Mouse (Mus musculus) Patski (cell line): Measurements from ENCODE around the gene Gm44790. TPM values are rescaled to one million over a fixed set of nuclear protein-coding genes. Genes with fewer than 3 reads are reported as not detected.
"Not testable (repeated sequence)": the region's sequence is repeated elsewhere in the genome, so short reads cannot be mapped to it uniquely, and the experiment has no call there.

ENCODE experiments used
- ATAC-seq: fragments of 100-300 bp; one replicate; pipeline ENCODE4 v1.8.0; 2021
- CTCF ChIA-PET: fragments of 350-600 bp; sonication (Branson Sonifier 250); formaldehyde crosslinking; loops from one replicate; lab custom pipeline; 2022; ENCODE audit warnings: inconsistent platforms; lab: Charles Lee
- POLR2A ChIA-PET: fragments of 350-600 bp; sonication (Branson Sonifier 250); formaldehyde crosslinking; loops from one replicate; lab custom pipeline; 2022; ENCODE audit warnings: antibody characterized with exemption, inconsistent platforms; lab: Charles Lee
- DNase-seq: peaks from one replicate; pipeline ENCODE4 v3.0.0-alpha.2; 2011; ENCODE audit warnings: low read depth, low spot score
- H3K27me3 ChIP-seq: fragments of 371-371 bp; one replicate; pipeline ENCODE4 v1.5.1; 2021
- CTCF ChIP-seq: fragments of 100-300 bp; IDR thresholded peaks from one replicate; pipeline ENCODE4 v1.5.1; 2021
- in situ Hi-C: fragments of 300-500 bp; cut with MboI; formaldehyde crosslinking; loops from 3 replicates; pipeline ENCODE4 v1.11.1; 2018; ENCODE audit warnings: low pct_unique_long_range_greater_than_20kb, mixed read lengths
- polyA plus RNA-seq: library from polyadenylated mRNA; unstranded; gene quantifications from one replicate; pipeline ENCODE4 v1.2.3, GENCODE M21; 2021

The Gm44790 gene
- polyA plus RNA-seq, result 3.1 TPM

- in situ Hi-C loops, result no loop called here
- ATAC-seq (no peak), DNase-seq (no peak)
- H3K27me3 ChIP-seq, result no peaks in the 10 kb centered on the region
- TF ChIP-seq CTCF, result no peak
- POLR2A ChIA-PET, result interaction anchor here (1.4 kb wide), 1 partner anchor 9 kb away, joined by 5 read pairs; no protein-coding TSS in a partner anchor
- CTCF ChIA-PET, result interaction anchor here (1.4 kb wide), 1 partner anchor 8 kb away, joined by 4 read pairs; no protein-coding TSS in a partner anchor
Observed at GRCm38 (mm10) chr6:86426358-86426757, at the start of gene Gm44790. TSS of gene Gm44790 (plus strand) at chr6:86426658.

DNA sequence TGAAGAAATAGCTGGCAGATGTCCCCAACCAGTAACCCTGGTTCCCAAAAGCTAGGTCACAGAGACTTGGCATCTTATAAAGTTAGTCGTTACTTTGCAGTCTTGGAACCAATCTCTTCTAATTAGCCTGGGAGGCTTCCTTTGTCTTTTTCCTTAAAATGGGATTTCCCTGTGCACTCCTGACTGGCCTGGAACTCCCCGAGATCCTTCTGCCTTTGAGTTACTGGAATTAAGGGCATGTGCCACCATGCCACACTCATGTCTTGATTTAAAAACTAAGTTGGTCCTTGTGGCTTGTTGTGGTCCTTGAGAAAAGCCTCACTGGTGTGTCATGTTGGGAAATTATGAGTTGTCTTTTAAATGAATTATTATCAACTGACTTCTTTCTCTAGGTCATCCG is 48.1 kb upstream of the Gm44790 start:
- ChIA-PET POLR2A (interaction anchor here (0.6 kb wide), 1 partner anchor 1023 kb away, joined by 3 read pairs; no protein-coding TSS in a partner anchor), CTCF (interaction anchor here (0.7 kb wide), 1 partner anchor 8 kb away, joined by 3 read pairs; no protein-coding TSS in a partner anchor)
- H3K27me3 ChIP-seq, result no peaks in the 10 kb centered on the region
- in situ Hi-C loops, result no loop called here
- ATAC-seq, result no peak
- DNase-seq, result no peak
- no peak for TF ChIP-seq CTCF

DNA sequence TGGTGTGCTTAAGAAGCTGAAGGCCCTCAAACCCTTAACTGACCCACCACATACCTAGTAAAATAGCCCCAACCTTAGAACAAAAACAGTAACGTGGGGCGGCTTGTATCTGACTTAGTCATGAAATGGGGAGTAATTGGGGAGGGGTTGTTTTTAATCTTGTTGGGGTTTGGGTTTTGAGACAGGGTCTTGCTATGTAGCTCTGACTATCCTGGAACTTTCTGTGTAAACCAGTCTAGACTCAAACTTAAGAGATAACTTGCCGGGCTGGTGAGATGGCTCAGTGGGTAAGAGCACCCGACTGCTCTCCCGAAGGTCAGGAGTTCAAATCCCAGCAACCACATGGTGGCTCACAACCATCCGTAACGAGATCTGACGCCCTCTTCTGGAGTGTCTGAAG is 46.3 kb upstream of the Gm44790 start:
- DNase-seq, H3K27me3 ChIP-seq, ATAC-seq, in situ Hi-C loops: not testable (repeated sequence)
- ChIA-PET POLR2A (interaction anchor here (1.0 kb wide), 2 partner anchors 8 to 15 kb away, joined by 3 to 4 read pairs; no protein-coding TSS in a partner anchor), CTCF (interaction anchor here (1.2 kb wide), 1 partner anchor 21 kb away, joined by 4 read pairs; no protein-coding TSS in a partner anchor)

- POLR2A ChIA-PET, result no interaction called here
- in situ Hi-C loops, result no loop called here
- TF ChIP-seq CTCF, result no peak
- DNase-seq (no peak), ATAC-seq (no peak)
- CTCF ChIA-PET, result interaction anchor here (1.0 to 1.4 kb wide), 2 partner anchors 11 to 18 kb away, joined by 3 to 5 read pairs; partner anchors contain the start of gene Snrpg
- H3K27me3 ChIP-seq, result no peaks in the 10 kb centered on the region
Observed at GRCm38 (mm10) chr6:86382551-86382950, 43.9 kb upstream of the Gm44790 start.

DNA sequence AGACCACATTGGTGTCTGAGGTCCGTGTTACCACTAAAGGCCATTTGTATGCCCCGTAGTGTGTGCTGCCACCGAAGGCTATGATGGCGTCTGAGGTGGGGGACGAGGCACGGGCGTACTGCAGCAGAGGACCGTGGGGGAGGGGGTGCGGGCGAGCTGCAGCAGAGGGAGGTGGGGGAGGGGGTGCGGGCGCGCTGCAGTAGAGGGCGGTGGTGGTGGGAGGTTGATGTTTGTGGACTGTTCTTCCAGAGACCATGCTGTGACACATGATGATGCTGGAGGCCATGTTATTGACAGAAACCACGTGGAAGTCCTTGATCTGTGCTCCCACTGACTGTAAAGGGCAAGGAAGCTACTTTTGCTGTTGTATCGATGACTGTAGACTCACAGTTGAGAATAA is 43.1 kb upstream of the Gm44790 start:
- in situ Hi-C loops, result no loop called here
- ChIA-PET POLR2A (no interaction called here), CTCF (interaction anchor here (1.4 kb wide), 1 partner anchor 12 kb away, joined by 5 read pairs; the partner anchor contains the start of gene Snrpg)
- no peak for TF ChIP-seq CTCF
- H3K27me3 ChIP-seq, result no peaks in the 10 kb centered on the region
- no peak for ATAC-seq
- DNase-seq, result no peak

DNA sequence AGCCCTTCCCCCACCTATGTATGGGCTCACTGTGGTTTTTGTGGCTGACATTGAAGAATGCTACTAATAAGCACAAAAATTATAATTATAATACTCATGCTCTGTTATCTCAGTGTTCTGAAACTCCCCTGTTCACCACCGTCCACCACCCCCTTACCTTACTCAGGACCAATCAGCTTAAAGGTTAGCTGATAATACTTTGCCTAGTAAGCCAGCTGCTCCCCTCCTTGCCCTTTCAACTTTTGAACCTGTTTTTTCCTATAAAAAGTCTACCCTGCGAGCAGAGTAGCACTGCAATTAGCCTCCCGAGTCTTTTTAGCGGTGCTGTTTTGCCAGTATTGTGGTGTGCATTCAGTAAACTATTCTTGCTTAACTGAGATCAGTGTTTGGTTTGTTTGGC is 41.8 kb upstream of the Gm44790 start:
- DNase-seq (no peak), ATAC-seq (no peak)
- CTCF ChIA-PET, result interaction anchor here (1.6 kb wide), 1 partner anchor 20 kb away, joined by 5 read pairs; the partner anchor contains the start of gene Fam136a
- H3K27me3 ChIP-seq, result no peaks in the 10 kb centered on the region
- no peak for TF ChIP-seq CTCF
- POLR2A ChIA-PET, result interaction anchor here (1.0 kb wide), 1 partner anchor 13 kb away, joined by 3 read pairs; the partner anchor contains the start of gene Snrpg
- in situ Hi-C loops, result no loop called here

GRCm38 (mm10) chr6:86385362-86386104 is 40.9 kb upstream of the Gm44790 start:
- DNase-seq, result no peak
- ATAC-seq, result no peak
- ChIA-PET POLR2A (interaction anchor here (0.6 to 1.0 kb wide), 2 partner anchors 9 to 14 kb away, joined by 3 to 5 read pairs; partner anchors contain the start of gene Snrpg), CTCF (interaction anchor here (1.6 to 1.9 kb wide), 2 partner anchors 12 to 21 kb away, joined by 4 to 5 read pairs; partner anchors contain the start of genes Fam136a and Pcyox1)
- in situ Hi-C loops, result no loop called here
- TF ChIP-seq CTCF, result no peak
- no peaks in the 10 kb centered on the region for H3K27me3 ChIP-seq

- in situ Hi-C loops, result no loop called here
- no peak for TF ChIP-seq CTCF
- ChIA-PET POLR2A (no interaction called here), CTCF (interaction anchor here (0.8 to 1.9 kb wide), 2 partner anchors 10 to 23 kb away, joined by 3 to 4 read pairs; partner anchors contain the start of gene Pcyox1)
- ATAC-seq, result no peak
- no peak for DNase-seq
- no peaks in the 10 kb centered on the region for H3K27me3 ChIP-seq
Observed at GRCm38 (mm10) chr6:86387313-86387712, 39.1 kb upstream of the Gm44790 start.

DNA sequence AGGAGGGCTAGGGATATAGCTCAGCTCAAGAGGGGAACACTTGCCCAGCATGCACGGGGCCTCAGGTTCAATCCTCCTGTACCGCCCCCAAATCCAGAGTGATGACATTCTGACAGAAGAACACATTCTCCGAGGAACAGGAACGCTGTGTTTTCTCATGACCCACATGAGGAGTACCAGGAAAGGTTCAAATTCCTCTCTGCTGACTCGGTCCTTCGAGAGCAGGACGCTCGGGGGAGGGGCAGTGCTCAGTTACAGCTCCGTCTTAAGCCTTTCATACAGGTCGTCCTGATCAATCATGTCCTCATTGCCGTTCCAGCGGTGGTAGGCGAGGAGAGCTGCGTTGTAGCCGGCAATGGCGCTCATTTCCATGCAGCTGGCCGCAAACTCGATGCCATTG is 38.0 kb upstream of the Gm44790 start:
- ChIA-PET CTCF (no interaction called here), POLR2A (no interaction called here)
- in situ Hi-C loops, result no loop called here
- DNase-seq (no peak), ATAC-seq (no peak)
- TF ChIP-seq CTCF, result no peak
- no peaks in the 10 kb centered on the region for H3K27me3 ChIP-seq

- H3K27me3 ChIP-seq, result no peaks in the 10 kb centered on the region
- DNase-seq (no peak), ATAC-seq (no peak)
- ChIA-PET CTCF (interaction anchor here (0.9 to 2.1 kb wide), 2 partner anchors 9 to 26 kb away, joined by 3 to 9 read pairs; partner anchors contain the start of gene Fam136a), POLR2A (no interaction called here)
- TF ChIP-seq CTCF, result no peak
- in situ Hi-C loops, result no loop called here
Observed at GRCm38 (mm10) chr6:86391326-86391725, 35.1 kb upstream of the Gm44790 start.
